Mouse (Mus musculus): Measurements from ENCODE around the gene Slc7a1. TPM values are rescaled to one million over a fixed set of nuclear protein-coding genes. Genes with fewer than 3 reads are reported as not detected.

Gene Slc7a1
- total and polyA plus RNA-seq, 3 experiments = 64.1 to 133 (median 80.9) TPM

DNA sequence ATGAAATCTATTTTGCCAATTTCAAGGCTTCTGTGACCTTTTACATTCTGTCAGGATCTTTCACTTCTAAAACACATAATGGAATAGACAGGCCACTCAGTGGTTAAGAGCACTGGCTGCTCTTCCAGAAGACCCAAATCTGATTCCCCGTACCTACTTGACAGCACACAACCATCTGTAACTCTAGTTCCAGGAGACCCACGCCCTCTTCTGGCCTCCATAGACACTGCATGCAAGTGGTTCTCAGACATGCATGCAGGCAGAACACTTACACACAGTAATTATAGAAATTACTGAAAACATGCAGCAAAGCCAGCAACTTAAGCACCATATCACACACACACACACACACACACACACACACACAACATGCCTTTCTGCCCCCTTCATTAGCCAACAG is 87.3 kb downstream of the Slc7a1 start:
- no peak for DNase-seq (ENCODE audit: low read depth, low spot score)
- Histone ChIP-seq H3K4me3 (ENCODE audit: control insufficient read depth in 1 of 2, insufficient read depth in 1 of 2, low read depth in 2 of 2, low read length in 2 of 2) (no peak overlapping the region), H3K9me3 (replicated peaks; ENCODE audit: insufficient read depth, low read length) (no peaks in the 10 kb centered on the region)

DNA sequence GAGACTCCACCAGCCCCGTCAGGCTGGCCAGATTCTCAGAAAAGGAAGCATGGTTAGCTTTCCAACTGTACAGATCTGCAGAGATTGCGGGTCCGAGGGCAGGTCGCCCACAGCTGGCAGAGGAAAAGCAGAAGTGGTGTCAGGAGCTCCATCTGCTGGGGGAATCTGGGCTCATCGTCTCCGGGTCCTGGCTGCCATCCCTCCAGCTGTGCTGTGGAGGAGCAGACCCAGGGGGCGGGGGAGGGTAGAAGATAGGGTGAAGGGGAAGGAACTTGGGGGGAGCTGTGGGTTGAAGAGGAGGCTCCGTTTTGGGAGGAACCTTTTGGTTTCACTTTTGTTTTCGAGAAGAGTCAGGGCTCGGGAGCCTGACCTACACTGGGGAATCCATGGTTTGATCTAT is 88.9 kb downstream of the Slc7a1 start:
- DNase-seq (ENCODE audit: low read depth, low spot score) = peak; percentile 90
- peak overlapping the region; percentile 59 for H3K9ac ChIP-seq (ENCODE audit: control insufficient read depth, low read depth, low read length, poor library complexity, severe bottlenecking)
- TF ChIP-seq MAX (IDR thresholded peaks at IDR 0.05; ENCODE audit: low read length) = peak; percentile 26; the same call in 1 of the 2 replicates
- TF ChIP-seq SMC3 (IDR thresholded peaks at IDR 0.05; ENCODE audit: low read depth, low read length) = peak; percentile 65
- TF ChIP-seq KAT2A (conservative IDR thresholded peaks at IDR 0.05; ENCODE audit: low read depth, low read length) = no peak
- no peak for TF ChIP-seq NRF1 (IDR thresholded peaks at IDR 0.05; ENCODE audit: insufficient read depth, low read depth, low read length, poor library complexity, severe bottlenecking)
- TF ChIP-seq USF1 (IDR thresholded peaks at IDR 0.05; ENCODE audit: low read depth, low read length) = no peak
- TF ChIP-seq POLR2A (IDR thresholded peaks at IDR 0.05; ENCODE audit: control insufficient read depth in 1 of 2, insufficient read depth in 1 of 2, low read depth in 1 of 2, low read length in 2 of 2, poor library complexity in 1 of 2) = no peak
- peak; percentile 45; the same call in 1 of the 2 replicates for TF ChIP-seq ELF1 (IDR thresholded peaks at IDR 0.05; ENCODE audit: low read depth, low read length)
- TF ChIP-seq POLR2AphosphoS2 (IDR thresholded peaks at IDR 0.05; ENCODE audit: low read length) = no peak
- TF ChIP-seq MXI1 (IDR thresholded peaks at IDR 0.05; ENCODE audit: low read depth, low read length) = peak; percentile 57; the same call in 1 of the 2 replicates
- TF ChIP-seq MAFK (IDR thresholded peaks at IDR 0.05; ENCODE audit: borderline replicate concordance, low read depth, low read length) = no peak
- peak; percentile 83 for TF ChIP-seq TCF12 (IDR thresholded peaks at IDR 0.05; ENCODE audit: low read depth, low read length)
- TF ChIP-seq SIN3A (IDR thresholded peaks at IDR 0.05; ENCODE audit: low read length) = peak; percentile 43; the same call in 1 of the 2 replicates
- peak; percentile 28 to 78 (median 76); a peak in 5 of 6 replicates for TF ChIP-seq CTCF (IDR thresholded peaks at IDR 0.05 in 2 of 3, conservative IDR thresholded peaks at IDR 0.05 in 1 of 3; ENCODE audit: control insufficient read depth in 1 of 3, insufficient read depth in 1 of 3, low read depth in 2 of 3, low read length in 3 of 3, poor library complexity in 1 of 3, severe bottlenecking in 1 of 3)
- 0 out of 2 replicates have a peak, but pooled peaks have one; percentile 28 for TF ChIP-seq TBP (IDR thresholded peaks at IDR 0.05; ENCODE audit: low read depth, low read length)
- TF ChIP-seq E2F4 (IDR thresholded peaks at IDR 0.05; ENCODE audit: borderline replicate concordance, low read depth, low read length) = no peak
- TF ChIP-seq UBTF (IDR thresholded peaks at IDR 0.05; ENCODE audit: borderline replicate concordance, insufficient read depth, low read depth, low read length) = no peak
- TF ChIP-seq USF2 (IDR thresholded peaks at IDR 0.05; ENCODE audit: borderline replicate concordance in 1 of 2, insufficient read depth in 1 of 2, low read depth in 1 of 2, low read length in 2 of 2) = no peak
- no peak for TF ChIP-seq GATA1 (IDR thresholded peaks at IDR 0.05; ENCODE audit: low read depth, low read length)
- peak; percentile 97 for TF ChIP-seq RCOR1 (IDR thresholded peaks at IDR 0.05; ENCODE audit: low read depth, low read length)
- 0 out of 2 replicates have a peak, but pooled peaks have one; percentile 8 for TF ChIP-seq TAL1 (IDR thresholded peaks at IDR 0.05; ENCODE audit: low read length)
- no peak for TF ChIP-seq POLR2AphosphoS5 (IDR thresholded peaks at IDR 0.05; ENCODE audit: borderline replicate concordance, low read depth, low read length)
- no peak for TF ChIP-seq CHD1 (IDR thresholded peaks at IDR 0.05; ENCODE audit: low read depth, low read length)
- no peak for TF ChIP-seq ZNF384 (IDR thresholded peaks at IDR 0.05; ENCODE audit: low read depth, low read length)
- TF ChIP-seq CHD2 (IDR thresholded peaks at IDR 0.05; ENCODE audit: low read length) = no peak
- no peak for TF ChIP-seq GABPA (IDR thresholded peaks at IDR 0.05; ENCODE audit: low read depth, low read length)
- TF ChIP-seq NELFE (IDR thresholded peaks at IDR 0.05; ENCODE audit: low read depth, low read length) = no peak
- no peak for TF ChIP-seq JUND (IDR thresholded peaks at IDR 0.05; ENCODE audit: low read depth, low read length)
- no peak for TF ChIP-seq ZKSCAN1 (IDR thresholded peaks at IDR 0.05; ENCODE audit: low read depth, low read length)
- peak; percentile 31; the same call in 1 of the 2 replicates for TF ChIP-seq ZC3H11A (IDR thresholded peaks at IDR 0.05; ENCODE audit: low read depth, low read length)
- peak; percentile 82 for TF ChIP-seq MAZ (IDR thresholded peaks at IDR 0.05; ENCODE audit: low read depth, low read length)

More for the DNA sequence above, 87.3 kb downstream of the Slc7a1 start:
- TF ChIP-seq CTCF (IDR thresholded peaks at IDR 0.05 in 2 of 3, conservative IDR thresholded peaks at IDR 0.05 in 1 of 3; ENCODE audit: control insufficient read depth in 1 of 3, insufficient read depth in 1 of 3, low read depth in 2 of 3, low read length in 3 of 3, poor library complexity in 1 of 3, severe bottlenecking in 1 of 3) = peak; percentile 16 to 43 (median 33); a peak in 3 of 6 replicates
- peak; percentile 13; the same call in 1 of the 2 replicates for TF ChIP-seq SMC3 (IDR thresholded peaks at IDR 0.05; ENCODE audit: low read depth, low read length)
- TF ChIP-seq TAL1 (IDR thresholded peaks at IDR 0.05; ENCODE audit: low read length) = no peak
- Histone ChIP-seq H3K27me3 (ENCODE audit: control insufficient read depth in 1 of 2, insufficient read depth in 2 of 2, low read length in 2 of 2) (no peaks in the 10 kb centered on the region), H3K4me1 (ENCODE audit: control insufficient read depth in 1 of 2, insufficient read depth in 2 of 2, low read length in 2 of 2) (peaks cover 0 to 5% of the 10 kb centered on the region in 2 experiments; a peak in 1 of 4 replicates), H3K27ac (ENCODE audit: control insufficient read depth, low read depth, low read length) (no peak overlapping the region), H3K79me2 (ENCODE audit: control insufficient read depth, insufficient read depth, low read length, poor library complexity) (no peaks in the 10 kb centered on the region), H3K9ac (ENCODE audit: control insufficient read depth, low read depth, low read length, poor library complexity, severe bottlenecking) (no peak overlapping the region), H3K36me3 (ENCODE audit: control insufficient read depth in 1 of 2, insufficient read depth in 2 of 2, low read length in 2 of 2) (no peaks in the 10 kb centered on the region)

More for the DNA sequence above, 88.9 kb downstream of the Slc7a1 start:
- Histone ChIP-seq H3K9me3 (replicated peaks; ENCODE audit: insufficient read depth, low read length) (no peaks in the 10 kb centered on the region), H3K4me3 (ENCODE audit: control insufficient read depth in 1 of 2, insufficient read depth in 1 of 2, low read depth in 2 of 2, low read length in 2 of 2) (peak overlapping the region; percentile 59 to 79), H3K4me1 (ENCODE audit: control insufficient read depth in 1 of 2, insufficient read depth in 2 of 2, low read length in 2 of 2) (peaks cover 0 to 5% of the 10 kb centered on the region in 2 experiments; a peak in 1 of 4 replicates), H3K79me2 (ENCODE audit: control insufficient read depth, insufficient read depth, low read length, poor library complexity) (no peaks in the 10 kb centered on the region), H3K36me3 (ENCODE audit: control insufficient read depth in 1 of 2, insufficient read depth in 2 of 2, low read length in 2 of 2) (no peaks in the 10 kb centered on the region), H3K27me3 (ENCODE audit: control insufficient read depth in 1 of 2, insufficient read depth in 2 of 2, low read length in 2 of 2) (no peaks in the 10 kb centered on the region), H3K27ac (ENCODE audit: control insufficient read depth, low read depth, low read length) (no peak overlapping the region)

Data from MEL (cell line).